Mouse (Mus musculus) MEL (cell line): ENCODE results near the gene Kdm3a. TPM values are rescaled to one million over a fixed set of nuclear protein-coding genes. Genes with fewer than 3 reads are reported as not detected.

ENCODE experiments used
- DNase-seq: peaks from one replicate; pipeline ENCODE4 v3.0.0; 2011; ENCODE audit warnings: low read depth, low spot score
- H3K27ac ChIP-seq: 2 replicates; pipeline ENCODE4 v1.5.1; 2012; ENCODE audit warnings: low read depth, mild to moderate bottlenecking, control low read depth, low read length, moderate library complexity; ENCODE audit not compliant: control insufficient read depth
- H3K27me3 ChIP-seq, 2 experiments: fragments of 150-350 bp in 1 of 2; sonication (generic) in 1 of 2; 2 replicates each; pipeline ENCODE4 v1.6.1; 2012; ENCODE audit warnings: low read length in 2 of 2, mild to moderate bottlenecking in 2 of 2, improper control_type of control experiment in 1 of 2, moderate library complexity in 1 of 2; ENCODE audit not compliant: insufficient read depth in 2 of 2, control insufficient read depth in 1 of 2
- H3K36me3 ChIP-seq, 2 experiments: 2 replicates each; pipeline ENCODE4 v1.6.1; 2012 to 2014; ENCODE audit warnings: low read length in 2 of 2, improper control_type of control experiment in 1 of 2, inconsistent platforms in 1 of 2, mild to moderate bottlenecking in 1 of 2; ENCODE audit not compliant: insufficient read depth in 2 of 2, control insufficient read depth in 1 of 2
- H3K4me1 ChIP-seq, 2 experiments: fragments of 150-350 bp in 1 of 2; sonication (generic) in 1 of 2; 2 replicates each; pipeline ENCODE4 v1.6.1; 2012; ENCODE audit warnings: low read length in 2 of 2, improper control_type of control experiment in 1 of 2, mild to moderate bottlenecking in 1 of 2; ENCODE audit not compliant: insufficient read depth in 2 of 2, control insufficient read depth in 1 of 2
- H3K4me3 ChIP-seq, 2 experiments: fragments of 150-350 bp in 1 of 2; sonication (generic) in 1 of 2; 2 replicates each; pipeline ENCODE4 v1.5.1; 2012; ENCODE audit warnings: low read depth in 2 of 2, low read length in 2 of 2, mild to moderate bottlenecking in 2 of 2, moderate library complexity in 2 of 2, control low read depth in 1 of 2, improper control_type of control experiment in 1 of 2; ENCODE audit not compliant: control insufficient read depth in 1 of 2, insufficient read depth in 1 of 2
- H3K79me2 ChIP-seq: 2 replicates; pipeline ENCODE4 v1.6.1; 2012; ENCODE audit warnings: mild to moderate bottlenecking, low read length, moderate library complexity; ENCODE audit not compliant: control insufficient read depth, poor library complexity, insufficient read depth
- H3K9ac ChIP-seq: 2 replicates; pipeline ENCODE4 v1.6.1; 2012; ENCODE audit warnings: low read depth, mild to moderate bottlenecking, control low read depth, low read length, moderate library complexity; ENCODE audit not compliant: control insufficient read depth, poor library complexity, severe bottlenecking
- H3K9me3 ChIP-seq: fragments of 150-350 bp; sonication (generic); replicated peaks from 2 replicates; pipeline ENCODE4 v1.6.1; 2012; ENCODE audit warnings: mild to moderate bottlenecking, low read length, improper control_type of control experiment, moderate library complexity; ENCODE audit not compliant: insufficient read depth
- ELF1 ChIP-seq: IDR thresholded peaks from 2 replicates; pipeline ENCODE4 v1.6.1; 2014; ENCODE audit warnings: low read depth, mild to moderate bottlenecking, inconsistent platforms, low read length, improper control_type of control experiment, moderate library complexity
- EP300 ChIP-seq, 2 experiments: IDR thresholded peaks; 2 replicates each; pipeline ENCODE4 v1.6.1; 2011; ENCODE audit warnings: improper control_type of control experiment in 2 of 2, low read length in 2 of 2, low read depth in 1 of 2, mild to moderate bottlenecking in 1 of 2
- HCFC1 ChIP-seq: IDR thresholded peaks from 2 replicates; pipeline ENCODE4 v1.6.1; 2012; ENCODE audit warnings: low read depth, mild to moderate bottlenecking, inconsistent platforms, low read length, improper control_type of control experiment, moderate library complexity
- JUND ChIP-seq: IDR thresholded peaks from 2 replicates; pipeline ENCODE4 v1.6.1; 2011; ENCODE audit warnings: low read depth, mild to moderate bottlenecking, improper control_type of control experiment, low read length
- KAT2A ChIP-seq: conservative IDR thresholded peaks from 2 replicates; pipeline ENCODE4 v1.6.1; 2012; ENCODE audit warnings: low read depth, low read length, improper control_type of control experiment, inconsistent platforms
- MAZ ChIP-seq: IDR thresholded peaks from 2 replicates; pipeline ENCODE4 v1.6.1; 2012; ENCODE audit warnings: low read depth, mild to moderate bottlenecking, inconsistent platforms, low read length, improper control_type of control experiment
- MYB ChIP-seq: IDR thresholded peaks from 2 replicates; pipeline ENCODE4 v1.6.1; 2011; ENCODE audit warnings: mild to moderate bottlenecking, low read depth, low read length, improper control_type of control experiment
- NELFE ChIP-seq: IDR thresholded peaks from 2 replicates; pipeline ENCODE4 v1.6.1; 2011; ENCODE audit warnings: low read depth, low read length, improper control_type of control experiment
- POLR2A ChIP-seq, 2 experiments: IDR thresholded peaks; 2 replicates each; pipeline ENCODE4 v1.6.1; 2011 to 2012; ENCODE audit warnings: low read length in 2 of 2, mild to moderate bottlenecking in 2 of 2, control low read depth in 1 of 2, improper control_type of control experiment in 1 of 2, low read depth in 1 of 2, moderate library complexity in 1 of 2; ENCODE audit not compliant: control insufficient read depth in 1 of 2, insufficient read depth in 1 of 2, poor library complexity in 1 of 2
- POLR2AphosphoS2 ChIP-seq: IDR thresholded peaks from 2 replicates; pipeline ENCODE4 v1.6.1; 2011; ENCODE audit warnings: low read length, improper control_type of control experiment
- POLR2AphosphoS5 ChIP-seq: IDR thresholded peaks from 2 replicates; pipeline ENCODE4 v1.6.1; 2012; ENCODE audit warnings: low read depth, borderline replicate concordance, mild to moderate bottlenecking, inconsistent platforms, low read length, moderate library complexity, mixed read lengths
- RAD21 ChIP-seq: IDR thresholded peaks from 2 replicates; pipeline ENCODE4 v1.6.1; 2011; ENCODE audit warnings: mild to moderate bottlenecking, low read depth, low read length, improper control_type of control experiment
- RCOR1 ChIP-seq: IDR thresholded peaks from 2 replicates; pipeline ENCODE4 v1.6.1; 2012; ENCODE audit warnings: low read depth, mild to moderate bottlenecking, inconsistent platforms, low read length, improper control_type of control experiment
- TBP ChIP-seq: IDR thresholded peaks from 2 replicates; pipeline ENCODE4 v1.8.0; 2011; ENCODE audit warnings: low read depth, low read length, improper control_type of control experiment
- UBTF ChIP-seq: IDR thresholded peaks from 2 replicates; pipeline ENCODE4 v1.6.1; 2012; ENCODE audit warnings: low read depth, mild to moderate bottlenecking, inconsistent platforms, low read length, improper control_type of control experiment, moderate library complexity, borderline replicate concordance; ENCODE audit not compliant: insufficient read depth
- USF2 ChIP-seq, 2 experiments: IDR thresholded peaks; 2 replicates each; pipeline ENCODE4 v1.6.1; 2011 to 2012; ENCODE audit warnings: improper control_type of control experiment in 2 of 2, low read length in 2 of 2, borderline replicate concordance in 1 of 2, inconsistent platforms in 1 of 2, low read depth in 1 of 2, mild to moderate bottlenecking in 1 of 2; ENCODE audit not compliant: insufficient read depth in 1 of 2
- ZC3H11A ChIP-seq: IDR thresholded peaks from 2 replicates; pipeline ENCODE4 v1.6.1; 2012; ENCODE audit warnings: low read depth, mild to moderate bottlenecking, inconsistent platforms, low read length, improper control_type of control experiment
- ZKSCAN1 ChIP-seq: IDR thresholded peaks from 2 replicates; pipeline ENCODE4 v1.6.1; 2012; ENCODE audit warnings: low read depth, mild to moderate bottlenecking, inconsistent platforms, low read length, improper control_type of control experiment, moderate library complexity
- ZMIZ1 ChIP-seq: IDR thresholded peaks from 2 replicates; pipeline ENCODE4 v1.6.1; 2012; ENCODE audit warnings: low read depth, mild to moderate bottlenecking, inconsistent platforms, low read length, improper control_type of control experiment, moderate library complexity
- ZNF384 ChIP-seq: IDR thresholded peaks from 2 replicates; pipeline ENCODE4 v1.6.1; 2012; ENCODE audit warnings: low read depth, mild to moderate bottlenecking, inconsistent platforms, low read length, improper control_type of control experiment
- polyA plus RNA-seq, 2 experiments: library from polyadenylated mRNA; stranded (reverse) in 1 of 2; unstranded in 1 of 2; fragments of >175 nt in 1 of 2; fragments of >200 nt in 1 of 2; gene quantifications; 2 replicates each; pipeline versions ENCODE4 v1.2.1 to v1.2.4; 2012; ENCODE audit warnings: low replicate concordance in 2 of 2, low read depth in 1 of 2; ENCODE audit not compliant: insufficient read length in 2 of 2, insufficient read depth in 1 of 2, missing spikeins in 1 of 2
- total RNA-seq: library from RNA; depleted of rRNA; stranded (reverse); fragments of 300-350 nt; gene quantifications from 2 replicates; pipeline ENCODE4 v1.2.3, GENCODE M21; 2012

Kdm3a gene
- total and polyA plus RNA-seq, 3 experiments = 14.4 to 35.5 TPM; not detected in 1

DNA sequence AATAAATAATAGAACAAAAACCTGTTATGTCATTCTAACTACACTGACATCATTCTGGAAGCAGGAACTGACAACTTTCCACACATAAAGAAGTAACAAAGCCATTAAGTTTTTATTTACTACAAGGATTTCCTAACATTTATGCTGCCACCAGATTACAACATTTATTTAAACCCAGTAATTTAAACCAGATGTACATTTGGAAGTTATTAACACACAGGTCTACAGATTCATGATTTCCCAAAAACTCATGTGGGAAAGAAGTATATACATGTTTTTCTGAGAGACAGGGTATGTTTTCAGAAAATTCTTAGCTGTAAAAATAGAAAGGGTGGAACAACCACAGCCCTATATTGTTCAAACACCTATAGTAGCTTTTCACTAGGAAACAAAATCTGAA is 8.1 kb downstream of the Kdm3a start:
- H3K4me3 ChIP-seq = no peak overlapping the region
- H3K9ac ChIP-seq = no peak overlapping the region
- H3K27me3 ChIP-seq = no peaks in the 10 kb centered on the region
- no peak overlapping the region for H3K27ac ChIP-seq
- H3K4me1 ChIP-seq = peaks cover 0 to 16% of the 10 kb centered on the region in 2 experiments; a peak in 2 of 4 replicates
- peaks cover 26 to 66% of the 10 kb centered on the region in 2 experiments for H3K36me3 ChIP-seq
- no peak for DNase-seq
- H3K9me3 ChIP-seq = no peaks in the 10 kb centered on the region
- 0 out of 2 replicates have a peak, but pooled peaks cover 2% of the 10 kb centered on the region for H3K79me2 ChIP-seq
- TF ChIP-seq NELFE (no peak), POLR2AphosphoS5 (no peak)
- TF ChIP-seq, all 39 proteins: peak for 0

DNA sequence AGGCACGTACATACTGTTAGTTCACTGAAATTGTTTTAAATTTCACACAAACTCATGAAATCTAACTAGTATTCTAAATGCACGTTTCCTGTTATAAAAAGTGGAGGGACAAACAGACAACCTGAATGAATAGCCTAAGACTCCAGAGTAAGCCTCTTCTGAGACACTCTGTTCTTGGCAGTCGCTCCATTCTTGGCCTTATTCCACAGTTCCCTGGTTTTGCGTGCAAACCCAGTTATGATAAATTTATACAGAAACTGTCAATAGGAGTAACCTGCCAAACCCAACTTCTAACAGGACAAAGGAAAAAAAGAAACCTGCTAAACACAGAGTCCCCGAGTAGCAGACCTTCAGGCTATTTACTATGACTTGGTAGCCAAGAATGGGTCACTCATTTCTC is 10.8 kb downstream of the Kdm3a start:
- H3K4me3 ChIP-seq = no peak overlapping the region
- H3K9me3 ChIP-seq = no peaks in the 10 kb centered on the region
- no peak for TF ChIP-seq MAZ
- TF ChIP-seq, all 39 proteins: peak for 0
- Histone ChIP-seq H3K27me3 (no peaks in the 10 kb centered on the region), H3K79me2 (no peaks in the 10 kb centered on the region), H3K9ac (no peak overlapping the region), H3K4me1 (no peaks in the 10 kb centered on the region), H3K36me3 (peaks cover 6 to 67% of the 10 kb centered on the region in 2 experiments), H3K27ac (no peak overlapping the region)
- DNase-seq = no peak

DNA sequence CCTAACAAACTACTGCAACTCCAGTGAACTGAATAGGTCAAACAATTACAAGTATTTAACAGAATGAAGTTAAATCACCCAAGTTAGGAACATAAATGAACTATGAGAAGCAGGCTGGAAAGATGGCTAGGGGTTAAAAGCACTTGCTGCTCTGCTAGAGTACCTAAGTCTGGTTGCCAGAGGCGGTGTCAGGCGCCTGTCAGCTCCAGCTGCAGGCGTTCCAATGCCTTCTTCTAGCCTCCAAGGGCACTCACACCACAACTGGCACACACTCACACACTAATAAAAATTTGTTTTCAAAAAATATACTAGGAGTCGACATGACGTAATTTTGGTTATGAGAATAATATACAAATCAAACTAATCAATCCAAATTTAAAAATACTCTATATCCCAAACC is 11.2 kb downstream of the Kdm3a start:
- H3K4me1 ChIP-seq = no peaks in the 10 kb centered on the region
- no peak for DNase-seq
- H3K79me2 ChIP-seq = no peaks in the 10 kb centered on the region
- no peaks in the 10 kb centered on the region for H3K27me3 ChIP-seq
- no peak overlapping the region for H3K27ac ChIP-seq
- no peak overlapping the region for H3K4me3 ChIP-seq
- TF ChIP-seq ZNF384 (no peak), JUND (no peak), POLR2AphosphoS2 (no peak), KAT2A (no peak), MYB (no peak), USF2 (IDR thresholded peaks at IDR 0.05; ENCODE audit: borderline replicate concordance in 1 of 2, insufficient read depth in 1 of 2, low read depth in 1 of 2, low read length in 2 of 2) (no peak), ZMIZ1 (no peak), TBP (no peak), POLR2AphosphoS5 (no peak), ZKSCAN1 (no peak), ZC3H11A (no peak), EP300 (IDR thresholded peaks at IDR 0.05; ENCODE audit: low read depth in 1 of 2, low read length in 2 of 2) (no peak), RCOR1 (no peak), MAZ (no peak), NELFE (no peak), HCFC1 (no peak), RAD21 (no peak), ELF1 (no peak), UBTF (no peak), POLR2A (IDR thresholded peaks at IDR 0.05; ENCODE audit: control insufficient read depth in 1 of 2, insufficient read depth in 1 of 2, low read depth in 1 of 2, low read length in 2 of 2, poor library complexity in 1 of 2) (no peak)
- H3K36me3 ChIP-seq = peaks cover 2 to 66% of the 10 kb centered on the region in 2 experiments; a peak in 3 of 4 replicates
- no peaks in the 10 kb centered on the region for H3K9me3 ChIP-seq
- no peak overlapping the region for H3K9ac ChIP-seq
